Mouse (Mus musculus) left cerebral cortex, adult 18-20 months (tissue): Measurements from ENCODE around the gene Zswim7. TPM values are rescaled to one million over a fixed set of nuclear protein-coding genes. Genes with fewer than 3 reads are reported as not detected.

Experiments
- DNase-seq, 2 experiments: peaks; one replicate each; pipeline ENCODE4 v3.0.0; 2021 to 2022; ENCODE audit warnings: low spot score in 2 of 2, mixed read lengths in 1 of 2
- total RNA-seq, 2 experiments: library from RNA; stranded (reverse); gene quantifications; 2 replicates each; pipeline ENCODE4 v1.2.3; 2021

Zswim7 gene
- total RNA-seq, 2 experiments from 2014 or later, result 17.9 to 18.3 TPM

DNA sequence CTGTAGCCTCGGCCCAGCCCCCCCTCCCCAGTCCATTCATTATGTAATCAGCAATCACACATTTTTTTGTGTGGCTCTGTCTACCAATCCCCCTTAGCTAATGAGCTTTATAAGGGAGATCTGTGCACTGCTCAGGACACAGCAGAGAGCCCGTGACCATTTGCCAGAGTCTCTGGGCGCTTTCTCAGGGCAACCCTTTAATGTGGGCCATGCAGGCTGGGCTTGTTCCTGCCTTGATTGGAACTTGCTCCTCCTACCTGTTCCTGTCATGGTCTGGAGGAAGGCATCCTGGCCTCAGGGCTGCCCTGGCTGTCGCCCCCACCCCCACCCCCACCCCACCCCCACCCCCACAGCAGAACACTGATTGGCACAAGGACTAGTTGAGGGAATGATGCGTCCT, 22.0 kb downstream of the Zswim7 start:
- no peak for DNase-seq

DNA sequence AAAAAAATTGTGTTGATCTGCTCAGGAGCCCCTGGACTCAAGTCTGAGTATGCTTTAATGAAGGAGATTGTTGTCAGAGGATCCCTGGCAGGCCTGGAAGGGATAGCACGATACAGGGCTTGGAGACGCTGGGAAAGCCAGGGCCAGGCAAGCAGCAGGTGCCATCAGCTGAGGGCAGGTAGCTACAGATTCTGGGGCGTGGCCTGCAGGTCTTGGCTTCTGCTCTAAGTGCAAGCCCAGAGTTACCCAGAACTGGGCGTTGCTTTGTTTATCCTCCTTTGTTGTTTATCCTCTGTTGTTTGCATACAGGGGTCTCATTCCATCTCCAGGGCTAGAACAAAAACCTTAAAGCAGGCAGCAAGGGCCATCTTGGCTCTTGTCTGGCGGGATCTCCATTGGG, 27.8 kb downstream of the Zswim7 start:
- no peak for DNase-seq

DNA sequence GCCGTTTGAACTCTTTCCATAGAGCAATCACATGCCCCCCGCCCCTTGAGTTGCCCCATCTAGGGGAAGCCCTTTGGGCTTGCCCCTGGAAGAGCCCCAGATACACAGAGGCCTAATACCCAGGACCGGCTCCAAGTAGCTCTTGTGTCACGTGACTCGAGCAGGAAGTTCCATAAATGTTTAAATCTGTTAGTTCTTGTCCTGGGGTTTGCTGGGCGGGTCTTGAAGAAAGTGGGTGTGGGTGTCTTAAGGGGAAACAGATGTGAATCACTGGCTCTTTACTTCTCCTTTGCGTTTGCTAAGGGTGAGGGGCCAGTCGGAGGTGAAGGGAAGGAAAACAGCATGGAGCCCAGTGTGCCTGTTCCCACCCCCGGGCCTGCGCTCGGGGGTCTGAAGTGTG, 30.1 kb downstream of the Zswim7 start:
- DNase-seq, result no peak

DNA sequence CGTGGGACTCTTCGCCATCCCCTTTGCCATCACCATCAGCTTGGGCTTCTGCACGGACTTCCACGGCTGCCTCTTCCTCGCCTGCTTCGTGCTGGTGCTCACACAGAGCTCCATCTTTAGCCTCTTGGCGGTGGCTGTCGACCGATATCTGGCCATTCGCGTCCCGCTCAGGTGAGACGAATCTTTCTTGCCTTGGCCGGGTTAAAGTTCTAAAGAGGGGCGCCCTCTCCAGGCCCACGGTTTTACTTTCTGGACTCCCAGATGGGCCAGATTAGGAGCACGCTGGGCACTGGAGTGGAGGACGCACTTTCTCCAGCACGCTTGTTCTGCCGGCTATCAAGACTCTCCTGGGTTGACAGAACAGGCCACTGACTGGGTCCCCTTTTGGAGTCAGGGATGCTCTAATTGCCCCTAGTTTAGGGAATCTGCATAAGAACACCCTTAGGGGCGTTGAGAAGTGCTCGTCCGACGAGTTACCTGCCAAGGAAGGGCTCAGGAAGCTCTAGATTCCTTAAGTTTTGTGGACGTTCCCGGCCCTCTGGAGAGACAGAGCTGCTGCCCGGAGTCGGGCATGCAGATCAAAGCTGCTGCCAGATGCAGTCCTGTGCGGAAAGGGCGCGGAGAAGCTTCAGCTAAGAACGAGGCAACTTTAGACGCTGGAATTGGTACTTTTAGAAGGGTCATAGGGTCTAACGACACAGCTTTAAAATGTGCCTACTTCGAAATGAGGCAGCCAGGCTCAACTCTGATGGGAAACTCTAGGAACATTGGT, 31.7 kb downstream of the Zswim7 start:
- peak in 1 of 2 experiments; percentile 13 for DNase-seq

DNA sequence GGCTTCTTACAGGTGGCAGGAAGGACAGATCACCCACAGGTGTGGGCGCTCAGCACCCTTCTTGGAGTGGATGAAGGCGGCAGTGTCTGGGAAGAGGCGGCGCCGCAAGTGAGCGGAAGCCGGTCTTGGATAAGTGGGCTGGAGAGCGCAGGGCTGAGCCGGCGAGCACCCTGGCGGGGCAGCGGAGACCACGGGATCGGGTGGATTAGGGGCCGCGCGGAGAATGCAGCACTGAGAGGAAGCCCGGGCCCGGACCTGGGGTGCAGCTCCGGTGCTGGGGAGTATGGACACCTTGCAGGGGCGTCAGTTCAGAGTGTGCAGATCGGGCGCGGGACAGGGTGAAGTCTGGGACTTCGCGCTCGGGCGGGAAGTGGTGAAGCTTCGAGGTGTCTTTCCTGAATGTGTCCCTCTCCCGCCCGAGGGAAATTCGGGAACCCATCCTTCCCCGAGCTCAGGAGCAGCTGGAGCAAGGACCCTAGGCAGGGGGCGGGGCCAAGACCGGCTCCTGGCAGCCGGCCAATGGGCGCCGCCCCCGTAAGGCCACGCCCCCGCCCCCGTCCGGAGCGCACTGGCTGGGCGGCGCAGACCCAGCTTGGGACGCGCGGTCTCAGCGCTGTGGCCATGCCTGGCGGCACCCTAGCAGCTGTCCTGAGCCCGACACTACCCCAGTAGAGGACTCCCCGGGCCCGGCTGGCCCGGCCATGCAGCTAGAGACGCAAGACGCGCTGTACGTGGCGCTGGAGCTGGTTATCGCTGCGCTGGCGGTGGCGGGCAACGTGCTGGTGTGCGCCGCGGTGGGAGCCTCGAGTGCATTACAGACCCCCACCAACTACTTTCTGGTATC, 32.6 kb downstream of the Zswim7 start, which contains the start of gene Adora2b:
TSS of gene Adora2b (plus strand) at position 584 of the 844 bp plus-strand sequence.
- peak; percentile 16 to 34 for DNase-seq

DNA sequence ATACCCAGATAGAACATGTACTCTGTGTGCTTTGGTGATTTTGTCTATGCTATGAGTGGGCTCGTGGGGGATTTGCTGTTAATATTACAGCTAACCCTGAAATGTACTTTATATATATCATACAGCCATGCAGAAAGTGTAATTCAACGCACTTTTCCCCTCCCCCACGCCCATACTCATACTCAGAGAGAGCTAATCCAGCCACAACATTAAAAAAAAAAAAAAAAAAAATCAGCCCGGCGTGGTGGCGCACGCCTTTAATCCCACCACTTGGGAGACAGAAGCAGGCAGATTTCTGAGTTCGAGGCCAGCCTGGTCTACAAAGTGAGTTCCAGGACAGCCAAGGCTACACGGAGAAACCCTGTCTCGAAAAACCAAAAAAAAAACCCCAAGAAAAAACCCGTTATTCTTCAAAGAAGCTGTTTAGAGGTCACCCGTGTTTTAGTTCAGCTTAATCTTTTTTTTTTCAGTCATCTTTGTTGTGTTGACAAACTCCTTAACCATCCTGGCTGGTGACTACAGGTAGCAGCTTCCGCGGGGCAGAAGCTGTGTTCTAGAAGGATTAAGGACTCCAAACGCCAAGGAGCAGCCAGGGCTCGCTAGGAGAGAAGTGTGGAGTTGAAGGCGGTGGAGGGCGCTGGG, 33.3 kb downstream of the Zswim7 start:
- DNase-seq, result no peak

DNA sequence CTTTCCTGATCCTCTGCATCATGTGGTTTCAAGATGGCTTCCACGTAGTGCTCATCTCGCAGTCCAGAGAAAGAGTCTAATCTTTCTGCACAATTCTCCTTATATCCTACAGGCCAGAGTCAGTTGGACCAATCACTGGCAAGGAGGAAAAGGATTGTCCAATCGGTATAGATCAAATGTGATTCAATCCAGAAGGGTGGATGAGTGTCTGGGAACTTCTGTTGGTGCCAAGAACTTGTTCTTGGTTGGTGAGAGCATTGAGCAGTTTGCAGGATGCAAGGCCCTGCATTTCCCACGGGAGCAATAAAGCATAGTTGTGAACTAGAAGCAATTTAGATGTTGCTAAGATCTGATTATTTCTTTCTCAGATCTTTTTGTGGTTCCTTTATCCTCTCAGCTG, 36.7 kb downstream of the Zswim7 start:
- no peak for DNase-seq

DNA sequence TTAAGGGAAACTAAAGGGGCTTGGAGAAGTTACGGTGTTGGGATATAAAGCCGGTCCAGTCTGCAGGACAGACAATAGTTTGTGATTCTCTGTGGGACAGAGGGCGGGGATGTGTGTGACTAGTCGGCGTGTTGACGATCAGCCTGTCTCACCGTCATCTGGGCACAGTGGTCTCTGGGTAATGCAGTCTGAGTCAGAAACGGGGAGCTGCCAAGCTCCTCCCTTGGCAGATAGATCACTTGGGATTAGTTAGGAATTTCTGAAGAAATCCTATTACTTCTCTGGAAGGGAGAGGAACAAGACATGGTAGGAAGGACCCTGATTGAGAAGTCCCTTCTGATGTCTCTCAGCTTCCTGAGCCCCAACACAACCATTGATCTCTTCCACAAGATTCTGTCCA, 37.3 kb downstream of the Zswim7 start:
- no peak for DNase-seq

DNA sequence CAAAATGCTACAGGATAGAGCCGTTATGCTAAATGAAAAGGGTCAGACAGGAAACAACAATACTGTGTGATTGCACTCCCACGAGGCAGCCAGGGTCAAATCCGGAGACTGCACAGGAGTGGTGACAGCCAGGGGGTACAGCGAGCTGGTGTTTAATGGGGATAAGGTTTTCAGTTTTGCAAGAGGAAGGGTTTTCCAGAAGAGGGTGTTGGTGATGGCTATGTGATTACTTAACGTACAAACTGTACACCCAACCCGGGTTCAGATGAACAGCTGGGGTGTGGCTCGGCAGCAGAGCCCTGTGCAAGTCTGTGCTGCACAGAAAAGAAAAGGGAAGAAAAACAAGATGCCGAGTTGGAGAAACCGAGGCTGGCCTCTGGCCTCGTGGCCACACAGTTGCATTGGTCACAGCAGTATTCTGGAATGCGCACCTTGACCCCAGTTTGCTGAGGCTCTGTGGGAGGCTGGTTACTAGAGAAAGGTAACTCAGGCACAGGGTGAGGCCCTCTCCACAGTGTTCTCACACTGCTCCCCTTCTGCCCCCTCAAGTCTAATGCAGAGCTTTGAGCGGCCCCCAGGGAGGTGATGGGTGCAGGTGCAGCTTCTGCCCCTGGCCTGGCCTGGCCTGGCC, 40.4 kb downstream of the Zswim7 start:
- DNase-seq, result no peak

DNA sequence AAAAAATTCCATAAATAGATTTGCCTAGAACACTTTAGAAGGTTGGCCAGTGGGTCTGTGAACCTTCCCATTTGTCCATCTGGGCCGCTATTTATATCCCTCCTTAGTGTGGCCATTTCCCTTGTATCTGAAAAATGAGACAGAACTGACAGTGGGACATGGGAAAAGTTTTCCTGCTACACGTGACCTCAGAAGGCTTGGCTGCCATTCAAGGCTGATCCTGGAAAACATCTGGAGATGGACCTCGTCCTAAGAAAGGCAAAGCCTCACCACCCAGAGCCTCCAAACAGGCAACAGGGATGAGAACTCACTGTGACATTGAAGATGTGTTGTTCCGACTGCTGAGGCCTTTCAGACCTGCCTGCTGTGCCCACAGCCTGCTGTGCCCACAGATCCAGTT, 56.4 kb downstream of the Zswim7 start:
- DNase-seq, result no peak

DNA sequence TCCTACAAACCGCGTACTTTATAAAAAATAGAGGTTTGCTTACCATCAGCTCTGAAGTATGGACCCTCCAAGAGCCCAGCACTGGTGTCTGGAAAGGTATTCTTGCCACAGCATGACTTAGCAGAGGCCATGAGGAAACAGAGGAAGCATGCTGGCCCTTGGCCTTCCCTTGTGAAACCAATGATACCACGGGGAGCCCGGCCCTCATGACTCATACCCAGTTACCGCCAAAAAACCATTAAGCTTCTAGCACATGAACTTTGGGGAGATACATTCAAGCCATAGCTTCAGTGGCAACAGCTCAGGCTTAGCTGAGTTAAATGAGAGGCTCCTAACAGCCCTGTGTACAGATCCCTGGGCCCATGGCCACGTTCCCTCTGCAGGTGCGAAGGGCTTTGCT, 57.2 kb downstream of the Zswim7 start:
- DNase-seq, result no peak

DNA sequence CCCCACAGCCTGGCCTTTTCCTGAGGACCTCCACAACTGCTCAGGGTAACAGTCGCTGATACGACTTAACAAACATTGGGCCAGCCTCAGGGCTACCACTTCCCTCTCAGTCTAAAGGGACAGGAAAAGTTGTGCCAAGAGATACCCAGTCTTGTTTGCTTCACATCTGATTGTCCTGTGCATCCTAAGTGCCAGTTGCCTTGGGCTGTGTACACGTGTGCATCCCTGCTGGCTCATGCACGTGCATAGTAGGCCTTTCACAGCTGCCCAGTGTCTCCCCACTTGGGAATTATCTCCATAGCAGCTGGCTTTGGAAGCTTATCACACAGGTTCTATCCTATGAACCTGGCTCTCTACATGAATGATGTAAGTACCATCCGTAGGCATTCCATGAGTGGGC, 57.8 kb downstream of the Zswim7 start:
- DNase-seq, result no peak

DNA sequence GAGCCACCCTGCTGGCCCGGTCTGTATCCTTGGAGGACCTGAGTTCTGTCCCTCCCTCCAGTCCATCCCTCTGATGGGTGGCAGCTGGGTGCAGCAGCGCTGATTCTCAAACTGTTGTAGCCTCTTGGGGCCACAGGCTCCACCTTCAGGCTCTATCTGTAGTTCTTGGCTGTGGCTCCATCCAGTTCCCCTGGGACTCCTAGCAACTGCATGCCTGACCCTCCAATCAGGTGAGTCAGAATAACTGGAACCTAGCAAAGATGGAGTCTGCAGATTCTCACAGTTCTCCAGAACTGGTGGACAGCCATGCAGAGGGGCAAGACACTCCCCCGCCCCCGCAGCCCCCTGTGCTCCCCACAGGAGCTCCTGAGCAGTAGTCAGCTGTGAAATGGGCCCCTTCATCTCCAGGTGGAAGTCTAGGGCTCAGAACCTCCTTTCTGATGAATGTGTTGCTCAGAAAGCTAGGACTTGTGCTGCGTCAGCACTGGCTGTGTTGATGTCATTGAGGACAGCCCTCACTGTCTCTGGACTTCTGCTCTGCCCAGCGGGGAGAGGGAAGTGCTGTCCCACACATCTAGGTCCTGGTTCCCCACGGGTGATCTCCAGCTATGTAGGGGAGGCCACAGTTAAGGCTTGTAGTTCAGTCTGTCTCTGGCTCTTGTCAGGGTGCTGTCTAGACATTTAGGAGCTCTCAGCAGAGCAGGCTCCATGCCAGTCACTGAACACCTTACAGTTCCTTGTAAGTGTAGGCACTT, 60.2 kb downstream of the Zswim7 start:
- DNase-seq, result no peak

DNA sequence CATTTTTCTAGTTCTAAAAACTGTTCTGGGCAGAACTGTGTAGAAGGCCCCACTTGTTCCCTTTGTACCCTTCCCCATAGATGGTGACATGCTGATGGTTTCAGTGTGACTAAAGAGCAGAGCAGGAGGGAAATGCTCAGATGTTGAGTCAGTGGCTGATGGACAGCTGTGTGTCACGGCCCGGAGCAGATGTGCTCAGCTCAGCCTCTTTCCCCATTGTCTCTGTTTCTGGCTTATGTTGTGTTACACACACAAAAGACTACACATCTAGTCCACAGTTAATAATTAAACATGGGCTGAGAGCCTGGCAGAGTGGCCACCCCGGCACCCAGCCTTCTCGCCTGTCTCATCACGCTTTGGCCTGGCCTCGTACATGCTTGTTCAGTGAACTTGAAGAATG, 63.4 kb downstream of the Zswim7 start:
- no peak for DNase-seq

Other genes with a start within 250 kb of the Zswim7 start
- 1 to 10 TPM; 6.9 to 7.1 TPM for gene Adora2b, start 32.4 kb downstream of the Zswim7 start, total RNA-seq
- gene Ttc19, start 98 bp upstream of the Zswim7 start, total RNA-seq, result 10 to 100 TPM; 89.4 to 91.9 TPM
- gene Pigl, start 177.1 kb upstream of the Zswim7 start, total RNA-seq, result 1 to 10 TPM; 4.7 to 5.7 TPM
- 100 to 1,000 TPM; 271 to 275 TPM for gene Ncor1, start 177.2 kb upstream of the Zswim7 start, total RNA-seq